Mouse (Mus musculus) C2C12 (cell line): ENCODE measurements around the gene Sf1.

Source experiments
- CEBPB ChIP-seq: IDR thresholded peaks from one replicate; pipeline ENCODE4 v1.6.1; 2011; ENCODE audit warnings: low read depth, mild to moderate bottlenecking, control low read depth, moderate library complexity
- CTCF ChIP-seq: IDR thresholded peaks from one replicate; pipeline ENCODE4 v1.5.1; 2011; ENCODE audit not compliant: control insufficient read depth, insufficient read depth, insufficient read length
- MAX ChIP-seq: IDR thresholded peaks from one replicate; pipeline ENCODE4 v1.6.1; 2011; ENCODE audit warnings: mild to moderate bottlenecking, control low read depth

DNA sequence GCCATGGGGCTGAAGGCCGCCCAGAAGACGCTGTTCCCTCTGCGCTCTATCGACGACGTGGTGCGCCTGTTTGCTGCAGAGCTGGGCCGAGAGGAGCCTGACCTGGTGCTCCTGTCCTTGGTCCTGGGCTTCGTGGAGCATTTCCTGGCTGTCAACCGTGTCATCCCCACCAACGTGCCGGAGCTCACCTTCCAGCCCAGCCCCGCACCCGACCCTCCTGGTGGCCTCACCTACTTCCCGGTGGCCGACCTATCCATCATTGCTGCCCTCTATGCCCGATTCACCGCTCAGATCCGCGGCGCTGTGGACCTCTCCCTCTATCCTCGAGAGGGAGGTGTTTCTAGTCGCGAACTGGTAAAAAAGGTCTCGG, 28.0 kb upstream of the Sf1 start:
- no peak for TF ChIP-seq MAX
- TF ChIP-seq CEBPB, result no peak
- no peak for TF ChIP-seq CTCF
